Comparison of ENCODE assay signal across 8 mouse cellular contexts in genomic region chr2:73892464-73893296, GRCm38 (mm10). TPM values are rescaled to one million over a fixed set of nuclear protein-coding genes. Genes with fewer than 3 reads are reported as not detected.
DNase-seq lines count a peak whose midpoint lies in the region; ATAC-seq and TF ChIP-seq lines count a peak whose summit lies in the region.

Atf2 (minus strand) TSS chr2:73892639.

- H3K4me2 ChIP-seq in heart, embryonic 15.5 days = peak within 1 kb of the TSS; percentile 90
- H3K4me2 ChIP-seq in liver, embryonic 14.5 days (ENCODE audit: low read depth) = peak within 1 kb of the TSS; percentile 84
- peak within 1 kb of the TSS; percentile 66 for H3K4me2 ChIP-seq in neural tube, embryonic 11.5 days (ENCODE audit: low read depth)
- peak within 1 kb of the TSS; percentile 87 for H3K4me2 ChIP-seq in stomach, postnatal 0 days (replicated peaks; ENCODE audit: low read depth)

- no peak for TF ChIP-seq CTCF in liver, embryonic 14.5 days (IDR thresholded peaks at IDR 0.05; ENCODE audit: low read depth)
- no peak for TF ChIP-seq CTCF in stomach, postnatal 0 days (IDR thresholded peaks at IDR 0.05; ENCODE audit: low read depth)

- peak within 1 kb of the TSS; percentile 97 for H3K27ac ChIP-seq in forebrain, embryonic 10.5 days
- H3K27ac ChIP-seq in heart, embryonic 15.5 days = peak within 1 kb of the TSS; percentile 89
- peak within 1 kb of the TSS; percentile 67 for H3K27ac ChIP-seq in liver, embryonic 14.5 days
- H3K27ac ChIP-seq in neural tube, embryonic 11.5 days (ENCODE audit: low read depth, low read length) = peak within 1 kb of the TSS; percentile 83
- peak within 1 kb of the TSS; percentile 88 for H3K27ac ChIP-seq in stomach, postnatal 0 days (replicated peaks)

- peak within 1 kb of the TSS; percentile 97 for H3K4me3 ChIP-seq in forebrain, embryonic 10.5 days
- peak within 1 kb of the TSS; percentile 98 for H3K4me3 ChIP-seq in heart, embryonic 15.5 days
- peak within 1 kb of the TSS; percentile 78 to 95 for H3K4me3 ChIP-seq in liver, embryonic 14.5 days (ENCODE audit: insufficient read depth in 1 of 2, low read depth in 2 of 2, low read length in 2 of 2)
- H3K4me3 ChIP-seq in neural tube, embryonic 11.5 days (ENCODE audit: low read depth, low read length) = peak within 1 kb of the TSS; percentile 92
- peak within 1 kb of the TSS; percentile 96 for H3K4me3 ChIP-seq in stomach, postnatal 0 days (ENCODE audit: low read depth, low read length)

- peak within 1 kb of the TSS; percentile 99 for H3K9ac ChIP-seq in heart, embryonic 15.5 days
- peak within 1 kb of the TSS; percentile 84 for H3K9ac ChIP-seq in liver, embryonic 14.5 days (replicated peaks)
- peak within 1 kb of the TSS; percentile 86 for H3K9ac ChIP-seq in neural tube, embryonic 11.5 days (ENCODE audit: low read length)
- H3K9ac ChIP-seq in stomach, postnatal 0 days (ENCODE audit: low read length) = peak within 1 kb of the TSS; percentile 96

- H3K27me3 ChIP-seq in forebrain, embryonic 10.5 days (ENCODE audit: poor library complexity, severe bottlenecking) = no peaks in the 10 kb centered on the region
- H3K27me3 ChIP-seq in heart, embryonic 15.5 days = no peaks in the 10 kb centered on the region
- H3K27me3 ChIP-seq in liver, embryonic 14.5 days (ENCODE audit: control insufficient read depth, insufficient read depth, low read length) = no peaks in the 10 kb centered on the region
- H3K27me3 ChIP-seq in neural tube, embryonic 11.5 days (ENCODE audit: control insufficient read depth, insufficient read depth, low read length) = no peaks in the 10 kb centered on the region
- H3K27me3 ChIP-seq in stomach, postnatal 0 days (ENCODE audit: control insufficient read depth, insufficient read depth, low read length) = no peaks in the 10 kb centered on the region

- TF ChIP-seq EP300 in liver, embryonic 14.5 days (IDR thresholded peaks at IDR 0.05; ENCODE audit: low read depth) = peak; percentile 82
- peak; percentile 99 for TF ChIP-seq EP300 in stomach, postnatal 0 days (optimal IDR thresholded peaks at IDR 0.05)

- peaks cover 17% of the 10 kb centered on the region for H3K4me1 ChIP-seq in forebrain, embryonic 10.5 days
- H3K4me1 ChIP-seq in heart, embryonic 15.5 days (replicated peaks) = peaks cover 13% of the 10 kb centered on the region
- peaks cover 4 to 8% of the 10 kb centered on the region in 2 experiments for H3K4me1 ChIP-seq in liver, embryonic 14.5 days (replicated peaks; ENCODE audit: control insufficient read depth in 2 of 2, insufficient read depth in 2 of 2, low read length in 1 of 2)
- H3K4me1 ChIP-seq in neural tube, embryonic 11.5 days (ENCODE audit: control insufficient read depth, insufficient read depth, low read length) = no peaks in the 10 kb centered on the region
- H3K4me1 ChIP-seq in stomach, postnatal 0 days (replicated peaks; ENCODE audit: control insufficient read depth, insufficient read depth) = no peaks in the 10 kb centered on the region

- ATAC-seq in heart, embryonic 15.5 days (replicated peaks; ENCODE audit: insufficient number of reproducible peaks, insufficient read depth, low FRiP score, low read depth) = peak; percentile 98
- ATAC-seq in liver, embryonic 14.5 days (ENCODE audit: insufficient read depth) = peak; percentile 93
- ATAC-seq in neural tube, embryonic 11.5 days (ENCODE audit: insufficient read depth, low FRiP score, low TSS enrichment) = peak; percentile 94
- ATAC-seq in stomach, postnatal 0 days (ENCODE audit: low FRiP score, low TSS enrichment) = peak; percentile 97

- H3K36me3 ChIP-seq in forebrain, embryonic 10.5 days (replicated peaks) = peaks cover 18% of the 10 kb centered on the region
- H3K36me3 ChIP-seq in heart, embryonic 15.5 days = no peaks in the 10 kb centered on the region
- H3K36me3 ChIP-seq in liver, embryonic 14.5 days (replicated peaks; ENCODE audit: control insufficient read depth, insufficient read depth, low read depth) = no peaks in the 10 kb centered on the region
- H3K36me3 ChIP-seq in neural tube, embryonic 11.5 days (ENCODE audit: control insufficient read depth, insufficient read depth, low read length) = no peaks in the 10 kb centered on the region
- no peaks in the 10 kb centered on the region for H3K36me3 ChIP-seq in stomach, postnatal 0 days (ENCODE audit: control insufficient read depth, insufficient read depth, low read length)

- DNase-seq in CD8-positive naive resting alpha-beta T cell, adult 2 months (ENCODE audit: low read depth in 2 of 2, low spot score in 2 of 2) = peak; percentile 99
- DNase-seq in c-Kit-positive CD71-negative TER-119-negative erythroid progenitor cells, embryonic 14.5 days (ENCODE audit: low read depth) = peak; percentile 99
- DNase-seq in forebrain, embryonic 10.5 days (ENCODE audit: extremely low spot score, low spot score) = peak; percentile 99
- DNase-seq in kidney, postnatal 25 days = peak; percentile 100
- DNase-seq in liver, embryonic 14.5 days (ENCODE audit: low read depth in 3 of 3, low spot score in 3 of 3) = peak; percentile 99
- peak; percentile 98 for DNase-seq in neural tube, embryonic 11.5 days (ENCODE audit: low spot score)
- DNase-seq in stomach, postnatal 0 days (ENCODE audit: low spot score) = peak; percentile 99

- WGBS in forebrain, embryonic 10.5 days = under 1% methylated on average over 63 of the region's 63 CpGs
- under 1% methylated on average over 63 of the region's 63 CpGs for WGBS in heart, embryonic 15.5 days
- WGBS in liver, embryonic 14.5 days (ENCODE audit: insufficient replicate concordance) = 0% methylated on average over 63 of the region's 63 CpGs
- WGBS in neural tube, embryonic 11.5 days = under 1% methylated on average over 61 of the region's 63 CpGs
- WGBS in stomach, postnatal 0 days = under 1% methylated on average over 62 of the region's 63 CpGs

- no peaks in the 10 kb centered on the region for H3K9me3 ChIP-seq in forebrain, embryonic 10.5 days
- H3K9me3 ChIP-seq in heart, embryonic 15.5 days (replicated peaks) = no peaks in the 10 kb centered on the region
- H3K9me3 ChIP-seq in liver, embryonic 14.5 days (ENCODE audit: control insufficient read depth, low read length) = no peaks in the 10 kb centered on the region
- H3K9me3 ChIP-seq in neural tube, embryonic 11.5 days (ENCODE audit: control insufficient read depth, low read length) = no peaks in the 10 kb centered on the region
- H3K9me3 ChIP-seq in stomach, postnatal 0 days (ENCODE audit: control insufficient read depth, low read length) = no peaks in the 10 kb centered on the region

RNA-seq across cellular contexts. Expression of gene Atf2, which starts in this region (rescaled TPM):
- polyA plus RNA-seq in forebrain, embryonic 10.5 days (2016; fragmentation: Nextera tagmentation; extraction: Ambion mirVana) = 81.3 and 84.1 TPM in 2 replicates
- 38.1 and 39.3 TPM in 2 replicates for polyA plus RNA-seq in heart, embryonic 15.5 days (2015; fragmentation: Nextera tagmentation; extraction: Ambion mirVana)
- 5.9 and 8.2 TPM in 2 replicates for polyA plus RNA-seq in liver, embryonic 14.5 days (2012; rRNA removed)
- polyA plus RNA-seq in liver, embryonic 14.5 days (2014; fragmentation: Nextera tagmentation; extraction: Ambion mirVana) = 13.0 and 14.6 TPM in 2 replicates
- 83.8 and 84.5 TPM in 2 replicates for polyA plus RNA-seq in neural tube, embryonic 11.5 days (2014; fragmentation: Nextera tagmentation; extraction: Ambion mirVana)
- polyA plus RNA-seq in stomach, postnatal 0 days (2015; fragmentation: Nextera tagmentation; extraction: Ambion mirVana) = 20.7 and 21.4 TPM in 2 replicates

Comparison
In these comparisons a context has a peak if more than half of its experiments do, and no peak if none do; other contexts are left out.
1. Peak in every context shown above with its lines: DNase-seq, ATAC-seq, H3K4me3 ChIP-seq and H3K27ac ChIP-seq.